Mouse (Mus musculus) erythroblast, embryonic 14.5 days (primary cell): Measurements from ENCODE around the gene Olfr1056.

Experiments
- GATA1 ChIP-seq: IDR thresholded peaks from 2 replicates; pipeline ENCODE4 v1.6.1; 2012; ENCODE audit warnings: low read length, inconsistent platforms, mixed read lengths
- TAL1 ChIP-seq: IDR thresholded peaks from 3 replicates; pipeline ENCODE4 v1.6.1; 2012; ENCODE audit warnings: low read length, inconsistent platforms, mixed read lengths

GRCm38 (mm10) chr2:86395114-86395513 lies 32.8 kb upstream of the Olfr1056 start:
- TF ChIP-seq TAL1 (no peak), GATA1 (no peak)
